Mouse (Mus musculus): ENCODE measurements around the gene Ctcf. TPM values are rescaled to one million over a fixed set of nuclear protein-coding genes. Genes with fewer than 3 reads are reported as not detected.

Ctcf gene
- polyA plus RNA-seq, 1 experiment from 2014 or later: 81.3 TPM

GRCm38 (mm10) chr8:105604804-105605381 is 31.5 kb upstream of the Ctcf start, which contains the start of gene Ripor1:
TSS of gene Ripor1 (plus strand) at chr8:105605255.
- Histone ChIP-seq H3K27ac (ENCODE audit: low read depth, low read length) (peak within 1 kb of the TSS; percentile 88), H3K9me3 (ENCODE audit: control insufficient read depth, low read length) (no peaks in the 10 kb centered on the region), H3K4me2 (ENCODE audit: low read depth, low read length) (peak within 1 kb of the TSS; percentile 96), H3K4me1 (ENCODE audit: control insufficient read depth, insufficient read depth, low read length) (peaks cover 16% of the 10 kb centered on the region), H3K9ac (replicated peaks; ENCODE audit: low read depth, low read length) (peak within 1 kb of the TSS; percentile 91), H3K4me3 (ENCODE audit: low read depth, low read length) (peak within 1 kb of the TSS; percentile 85), H3K36me3 (ENCODE audit: control insufficient read depth, insufficient read depth, low read length) (no peaks in the 10 kb centered on the region), H3K27me3 (ENCODE audit: control insufficient read depth, insufficient read depth, low read length) (no peaks in the 10 kb centered on the region)
- WGBS: 0% methylated on average over 33 of the region's 42 CpGs
- peak; percentile 77 for ATAC-seq (ENCODE audit: low read depth)

GRCm38 (mm10) chr8:105605491-105606188 is 30.7 kb upstream of the Ctcf start:
- Histone ChIP-seq H3K27me3 (ENCODE audit: control insufficient read depth, insufficient read depth, low read length) (no peaks in the 10 kb centered on the region), H3K36me3 (ENCODE audit: control insufficient read depth, insufficient read depth, low read length) (no peaks in the 10 kb centered on the region), H3K9ac (replicated peaks; ENCODE audit: low read depth, low read length) (peak overlapping the region; percentile 91), H3K9me3 (ENCODE audit: control insufficient read depth, low read length) (no peaks in the 10 kb centered on the region), H3K4me1 (ENCODE audit: control insufficient read depth, insufficient read depth, low read length) (peaks cover 16% of the 10 kb centered on the region), H3K27ac (ENCODE audit: low read depth, low read length) (peak overlapping the region; percentile 88), H3K4me2 (ENCODE audit: low read depth, low read length) (peak overlapping the region; percentile 96), H3K4me3 (ENCODE audit: low read depth, low read length) (peak overlapping the region; percentile 85)
- peak; percentile 35 for ATAC-seq (ENCODE audit: low read depth)
- WGBS: 1% methylated on average over 34 of the region's 39 CpGs

- H3K9ac ChIP-seq (replicated peaks; ENCODE audit: low read depth, low read length): peak overlapping the region; percentile 91
- no peaks in the 10 kb centered on the region for H3K9me3 ChIP-seq (ENCODE audit: control insufficient read depth, low read length)
- peak overlapping the region; percentile 88 for H3K27ac ChIP-seq (ENCODE audit: low read depth, low read length)
- WGBS: under 1% methylated on average over 30 of the region's 30 CpGs
- H3K36me3 ChIP-seq (ENCODE audit: control insufficient read depth, insufficient read depth, low read length): no peaks in the 10 kb centered on the region
- no peaks in the 10 kb centered on the region for H3K27me3 ChIP-seq (ENCODE audit: control insufficient read depth, insufficient read depth, low read length)
- peaks cover 16% of the 10 kb centered on the region for H3K4me1 ChIP-seq (ENCODE audit: control insufficient read depth, insufficient read depth, low read length)
- peak overlapping the region; percentile 96 for H3K4me2 ChIP-seq (ENCODE audit: low read depth, low read length)
- peak overlapping the region; percentile 85 for H3K4me3 ChIP-seq (ENCODE audit: low read depth, low read length)
- ATAC-seq (ENCODE audit: low read depth): peak; percentile 75
Measured at GRCm38 (mm10) chr8:105606189-105607023, 30.0 kb upstream of the Ctcf start.

DNA sequence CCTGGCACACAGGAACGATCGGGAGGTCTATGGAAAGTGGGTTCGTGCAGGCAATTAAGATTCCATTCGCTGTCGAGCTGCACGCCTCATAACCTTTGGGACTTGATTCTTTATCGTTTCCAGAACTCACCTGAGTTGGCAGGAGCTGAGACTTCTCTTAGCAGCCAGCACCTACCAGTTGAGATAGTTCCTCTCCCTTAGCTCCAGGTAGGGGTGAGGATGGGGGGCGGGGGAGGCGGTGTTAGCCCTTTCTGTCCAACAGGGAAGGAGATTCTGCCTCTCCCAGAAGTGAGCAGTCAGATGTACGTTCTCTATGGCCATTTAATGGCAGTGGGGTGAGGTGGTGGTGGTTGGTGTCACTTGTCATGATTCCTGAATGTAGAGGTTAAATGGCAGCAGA is 29.3 kb upstream of the Ctcf start:
- Histone ChIP-seq H3K4me2 (ENCODE audit: low read depth, low read length) (peak overlapping the region; percentile 96), H3K9me3 (ENCODE audit: control insufficient read depth, low read length) (no peaks in the 10 kb centered on the region), H3K4me1 (ENCODE audit: control insufficient read depth, insufficient read depth, low read length) (peaks cover 16% of the 10 kb centered on the region), H3K36me3 (ENCODE audit: control insufficient read depth, insufficient read depth, low read length) (no peaks in the 10 kb centered on the region), H3K27me3 (ENCODE audit: control insufficient read depth, insufficient read depth, low read length) (no peaks in the 10 kb centered on the region), H3K27ac (ENCODE audit: low read depth, low read length) (peak overlapping the region; percentile 88; the same call in 1 of the 2 replicates), H3K9ac (replicated peaks; ENCODE audit: low read depth, low read length) (peak overlapping the region; percentile 91), H3K4me3 (ENCODE audit: low read depth, low read length) (peak overlapping the region; percentile 85)
- 4% methylated on average over 10 of the region's 10 CpGs for WGBS
- ATAC-seq (ENCODE audit: low read depth): no peak

DNA sequence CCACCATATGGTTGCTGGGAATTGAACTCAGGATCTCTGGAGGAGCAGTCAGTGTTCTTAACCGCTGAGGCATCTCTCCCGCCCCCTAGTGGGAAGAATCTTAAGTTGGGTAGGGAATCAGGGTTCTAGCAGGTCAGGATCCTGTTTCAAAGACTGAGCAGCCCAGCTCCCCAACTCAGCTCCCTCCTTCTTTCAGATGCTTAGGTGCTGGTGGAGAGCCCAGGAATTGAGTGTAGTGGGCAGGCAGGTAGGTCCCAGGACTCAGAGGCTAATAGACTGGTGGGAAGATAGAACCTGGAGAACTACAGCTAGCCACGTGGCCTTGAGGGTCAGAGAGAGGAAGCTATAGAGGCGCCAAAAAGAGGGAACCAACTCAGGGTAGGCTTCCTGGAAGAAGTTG is 28.7 kb upstream of the Ctcf start:
- Histone ChIP-seq H3K4me1 (ENCODE audit: control insufficient read depth, insufficient read depth, low read length) (peaks cover 16% of the 10 kb centered on the region), H3K9me3 (ENCODE audit: control insufficient read depth, low read length) (no peaks in the 10 kb centered on the region), H3K4me3 (ENCODE audit: low read depth, low read length) (no peak overlapping the region), H3K9ac (replicated peaks; ENCODE audit: low read depth, low read length) (no peak overlapping the region), H3K4me2 (ENCODE audit: low read depth, low read length) (0 out of 2 replicates have a peak overlapping the region, but pooled peaks have one; percentile 96), H3K27ac (ENCODE audit: low read depth, low read length) (no peak overlapping the region), H3K36me3 (ENCODE audit: control insufficient read depth, insufficient read depth, low read length) (no peaks in the 10 kb centered on the region), H3K27me3 (ENCODE audit: control insufficient read depth, insufficient read depth, low read length) (peaks cover 2% of the 10 kb centered on the region; the same call in 1 of the 2 replicates)
- no peak for ATAC-seq (ENCODE audit: low read depth)
- WGBS: 23% methylated on average over 4 of the region's 4 CpGs

GRCm38 (mm10) chr8:105609355-105609754 is 27.0 kb upstream of the Ctcf start:
- Histone ChIP-seq H3K4me2 (ENCODE audit: low read depth, low read length) (no peak overlapping the region), H3K27me3 (ENCODE audit: control insufficient read depth, insufficient read depth, low read length) (peaks cover 7% of the 10 kb centered on the region), H3K9me3 (ENCODE audit: control insufficient read depth, low read length) (no peaks in the 10 kb centered on the region), H3K9ac (replicated peaks; ENCODE audit: low read depth, low read length) (no peak overlapping the region), H3K4me3 (ENCODE audit: low read depth, low read length) (no peak overlapping the region), H3K36me3 (ENCODE audit: control insufficient read depth, insufficient read depth, low read length) (no peaks in the 10 kb centered on the region), H3K27ac (ENCODE audit: low read depth, low read length) (no peak overlapping the region), H3K4me1 (ENCODE audit: control insufficient read depth, insufficient read depth, low read length) (peaks cover 25% of the 10 kb centered on the region)
- 82% methylated on average over 2 of the region's 2 CpGs for WGBS
- no peak for ATAC-seq (ENCODE audit: low read depth)

GRCm38 (mm10) chr8:105609771-105610170 is 26.6 kb upstream of the Ctcf start:
- H3K4me1 ChIP-seq (ENCODE audit: control insufficient read depth, insufficient read depth, low read length): peaks cover 21% of the 10 kb centered on the region
- H3K9ac ChIP-seq (replicated peaks; ENCODE audit: low read depth, low read length): no peak overlapping the region
- peaks cover 7% of the 10 kb centered on the region for H3K27me3 ChIP-seq (ENCODE audit: control insufficient read depth, insufficient read depth, low read length)
- H3K27ac ChIP-seq (ENCODE audit: low read depth, low read length): no peak overlapping the region
- no peaks in the 10 kb centered on the region for H3K36me3 ChIP-seq (ENCODE audit: control insufficient read depth, insufficient read depth, low read length)
- H3K4me2 ChIP-seq (ENCODE audit: low read depth, low read length): no peak overlapping the region
- no peaks in the 10 kb centered on the region for H3K9me3 ChIP-seq (ENCODE audit: control insufficient read depth, low read length)
- 76% methylated on average over 4 of the region's 4 CpGs for WGBS
- no peak for ATAC-seq (ENCODE audit: low read depth)
- H3K4me3 ChIP-seq (ENCODE audit: low read depth, low read length): no peak overlapping the region

GRCm38 (mm10) chr8:105611836-105612235 is 24.5 kb upstream of the Ctcf start:
- Histone ChIP-seq H3K9ac (replicated peaks; ENCODE audit: low read depth, low read length) (no peak overlapping the region), H3K27ac (ENCODE audit: low read depth, low read length) (no peak overlapping the region), H3K4me3 (ENCODE audit: low read depth, low read length) (no peak overlapping the region), H3K4me2 (ENCODE audit: low read depth, low read length) (no peak overlapping the region), H3K27me3 (ENCODE audit: control insufficient read depth, insufficient read depth, low read length) (peaks cover 7% of the 10 kb centered on the region), H3K9me3 (ENCODE audit: control insufficient read depth, low read length) (no peaks in the 10 kb centered on the region), H3K4me1 (ENCODE audit: control insufficient read depth, insufficient read depth, low read length) (peaks cover 17% of the 10 kb centered on the region), H3K36me3 (ENCODE audit: control insufficient read depth, insufficient read depth, low read length) (peaks cover 7% of the 10 kb centered on the region)
- ATAC-seq (ENCODE audit: low read depth): no peak
- 88% methylated on average over 9 of the region's 9 CpGs for WGBS

Data from neural tube, embryonic 14.5 days (tissue).